9 mouse cellular contexts compared by ENCODE assay signal in genomic region chr8:119436933-119437332, GRCm38 (mm10). TPM values are rescaled to one million over a fixed set of nuclear protein-coding genes. Genes with fewer than 3 reads are reported as not detected.
DNase-seq lines count a peak whose midpoint lies in the region; ATAC-seq lines count a peak whose summit lies in the region.
"Had no signal": no experiment of that assay in that cellular context is flagged by ENCODE, and none has a peak within 500 bp of the region (broad histone marks: within the 10 kb centered on the region; RNA-seq: fewer than 3 reads in every experiment).

No protein-coding gene starts in this region.

- H3K36me3 ChIP-seq in embryonic facial prominence, embryonic 14.5 days (ENCODE audit: control insufficient read depth, insufficient read depth, low read length): no peaks in the 10 kb centered on the region
- H3K36me3 ChIP-seq in liver, embryonic 12.5 days: peaks cover under 1% of the 10 kb centered on the region
- H3K36me3 ChIP-seq: embryonic facial prominence, embryonic 13.5 days had no signal

- H3K9me3 ChIP-seq in embryonic facial prominence, embryonic 14.5 days (ENCODE audit: control insufficient read depth, low read length): no peaks in the 10 kb centered on the region
- no peaks in the 10 kb centered on the region for H3K9me3 ChIP-seq in liver, embryonic 12.5 days (replicated peaks)
- H3K9me3 ChIP-seq: embryonic facial prominence, embryonic 13.5 days had no signal

- no peaks in the 10 kb centered on the region for H3K27me3 ChIP-seq in embryonic facial prominence, embryonic 14.5 days (replicated peaks; ENCODE audit: control insufficient read depth, insufficient read depth, low read length)
- H3K27me3 ChIP-seq in liver, embryonic 12.5 days (replicated peaks): no peaks in the 10 kb centered on the region

- peaks cover 9% of the 10 kb centered on the region for H3K4me1 ChIP-seq in embryonic facial prominence, embryonic 14.5 days (ENCODE audit: control insufficient read depth, insufficient read depth, low read length)
- peaks cover 33% of the 10 kb centered on the region for H3K4me1 ChIP-seq in liver, embryonic 12.5 days

- H3K4me3 ChIP-seq in embryonic facial prominence, embryonic 14.5 days (ENCODE audit: low read depth, low read length): 0 out of 2 replicates have a peak overlapping the region, but pooled peaks have one; percentile 7
- H3K4me3 ChIP-seq in liver, embryonic 12.5 days: peak overlapping the region; percentile 43
- H3K4me3 ChIP-seq: embryonic facial prominence, embryonic 13.5 days had no signal

- no peak for ATAC-seq in embryonic facial prominence, embryonic 14.5 days (ENCODE audit: low read depth)
- peak; percentile 46 for ATAC-seq in liver, embryonic 12.5 days
- ATAC-seq in erythroid progenitor cell, adult 5-6 weeks (replicated peaks; ENCODE audit: low FRiP score, poor library complexity, severe bottlenecking): no peak

- H3K27ac ChIP-seq in embryonic facial prominence, embryonic 14.5 days (replicated peaks; ENCODE audit: low read depth, low read length): no peak overlapping the region
- H3K27ac ChIP-seq in liver, embryonic 12.5 days: peak overlapping the region; percentile 2; the same call in 1 of the 2 replicates
- H3K27ac ChIP-seq: embryonic facial prominence, embryonic 13.5 days had no signal

- peak; percentile 89 for DNase-seq in Muller cell, postnatal 12 days (ENCODE audit: inconsistent ontology term)
- peak; percentile 39 for DNase-seq in embryonic facial prominence, embryonic 14.5 days (ENCODE audit: low spot score)
- DNase-seq in heart, postnatal 4 days: peak; percentile 71
- peak; percentile 92 for DNase-seq in skeletal muscle tissue, adult 2 months (ENCODE audit: low read depth, low spot score)
- no peak for DNase-seq in left cerebral cortex, adult 8-10 months (ENCODE audit: low spot score in 2 of 2)
- DNase-seq in thymus, postnatal 25 days: no peak

- 16% methylated on average over 9 of the region's 9 CpGs for whole genome bisulfite sequencing in embryonic facial prominence, embryonic 14.5 days
- WGBS in liver, embryonic 12.5 days (ENCODE audit: insufficient replicate concordance): 12% methylated on average over 9 of the region's 9 CpGs

- H3K4me2 ChIP-seq in embryonic facial prominence, embryonic 14.5 days (ENCODE audit: low read depth, low read length): no peak overlapping the region
- H3K4me2 ChIP-seq in liver, embryonic 12.5 days: peak overlapping the region; percentile 50
- H3K4me2 ChIP-seq: embryonic facial prominence, embryonic 13.5 days had no signal

- no peak overlapping the region for H3K9ac ChIP-seq in embryonic facial prominence, embryonic 14.5 days (ENCODE audit: low read depth, low read length)
- H3K9ac ChIP-seq in liver, embryonic 12.5 days: peak overlapping the region; percentile 28; the same call in 1 of the 2 replicates
- H3K9ac ChIP-seq: embryonic facial prominence, embryonic 13.5 days had no signal

RNA-seq across cellular contexts. Expression of gene Osgin1, which starts 3.0 kb away (rescaled TPM):
- polyA plus RNA-seq in embryonic facial prominence, embryonic 14.5 days (2014; fragmentation: Nextera tagmentation; extraction: Ambion mirVana): 1.7 and 2.1 TPM in 2 replicates
- total RNA-seq in heart, postnatal 4 days (2021): 1 to 10 TPM in 1 of 2 experiments, under 1 TPM in 1; 0.55 to 1.5 TPM
- 13.3 and 13.6 TPM in 2 replicates for polyA plus RNA-seq in liver, embryonic 12.5 days (2016; fragmentation: Nextera tagmentation; extraction: Ambion mirVana)
- total RNA-seq in left cerebral cortex, adult 8-10 months (2022): 1 to 10 TPM in 1 of 4 experiments, under 1 TPM in 3; 0.39 to 1.5 (median 0.74) TPM
- total RNA-seq in erythroid progenitor cell, adult 5-6 weeks (2015; ENCODE audit: low replicate concordance): not detected in 2 replicates
- total RNA-seq in erythroid progenitor cell, adult 5-6 weeks (2017; ENCODE audit: low replicate concordance): not detected in 2 replicates

RNA-seq across cellular contexts. Expression of gene Necab2, which starts 9.6 kb away (rescaled TPM):
- polyA plus RNA-seq in embryonic facial prominence, embryonic 14.5 days (2014; fragmentation: Nextera tagmentation; extraction: Ambion mirVana): 3.2 and 3.7 TPM in 2 replicates
- under 1 TPM in 1 of 2 experiments, not detected in 1; 0.23 TPM for total RNA-seq in heart, postnatal 4 days (2021)
- polyA plus RNA-seq in liver, embryonic 12.5 days (2016; fragmentation: Nextera tagmentation; extraction: Ambion mirVana): 0.23 and 0.25 TPM in 2 replicates
- 10 to 100 TPM; 91.8 to 100.0 (median 96.7) TPM for total RNA-seq in left cerebral cortex, adult 8-10 months (2022)
- not detected in 2 replicates for total RNA-seq in erythroid progenitor cell, adult 5-6 weeks (2015; ENCODE audit: low replicate concordance)
- total RNA-seq in erythroid progenitor cell, adult 5-6 weeks (2017; ENCODE audit: low replicate concordance): not detected in 2 replicates

RNA-seq across cellular contexts. Expression of gene Mlycd, which starts 42.3 kb away (rescaled TPM):
- polyA plus RNA-seq in embryonic facial prominence, embryonic 14.5 days (2014; fragmentation: Nextera tagmentation; extraction: Ambion mirVana): 17.4 and 17.7 TPM in 2 replicates
- 10 to 100 TPM; 70.4 to 72.5 TPM for total RNA-seq in heart, postnatal 4 days (2021)
- polyA plus RNA-seq in liver, embryonic 12.5 days (2016; fragmentation: Nextera tagmentation; extraction: Ambion mirVana): 11.7 TPM in 2 replicates
- total RNA-seq in left cerebral cortex, adult 8-10 months (2022): 10 to 100 TPM; 29.0 to 31.0 (median 30.1) TPM
- total RNA-seq in erythroid progenitor cell, adult 5-6 weeks (2015; ENCODE audit: low replicate concordance): 3.6 and 3.8 TPM in 2 replicates
- 0.64 and 1.6 TPM in 2 replicates for total RNA-seq in erythroid progenitor cell, adult 5-6 weeks (2017; ENCODE audit: low replicate concordance)

Comparison
In these comparisons a context has a peak if more than half of its experiments do, and no peak if none do; other contexts are left out.
1. DNase-seq: peak in Muller cell, postnatal 12 days (single experiment), embryonic facial prominence, embryonic 14.5 days (single experiment), heart, postnatal 4 days (single experiment) and skeletal muscle tissue, adult 2 months (single experiment); none in left cerebral cortex, adult 8-10 months (0 of 2) and thymus, postnatal 25 days (single experiment).
2. RNA of gene Necab2, which starts 9.6 kb away (total RNA-seq): 91.8 to 100.0 TPM in left cerebral cortex, adult 8-10 months; 0.23 TPM in heart, postnatal 4 days and not detected in erythroid progenitor cell, adult 5-6 weeks; every median in the first group is over 10 times any median in the second.
3. RNA of gene Mlycd, which starts 42.3 kb away (total RNA-seq): 70.4 to 72.5 TPM in heart, postnatal 4 days and 29.0 to 31.0 TPM in left cerebral cortex, adult 8-10 months; 0.64 to 3.8 TPM in erythroid progenitor cell, adult 5-6 weeks; every median in the first group is over 4 times any median in the second.